ENCODE assay signal across 8 mouse cellular contexts in the genomic region with DNA sequence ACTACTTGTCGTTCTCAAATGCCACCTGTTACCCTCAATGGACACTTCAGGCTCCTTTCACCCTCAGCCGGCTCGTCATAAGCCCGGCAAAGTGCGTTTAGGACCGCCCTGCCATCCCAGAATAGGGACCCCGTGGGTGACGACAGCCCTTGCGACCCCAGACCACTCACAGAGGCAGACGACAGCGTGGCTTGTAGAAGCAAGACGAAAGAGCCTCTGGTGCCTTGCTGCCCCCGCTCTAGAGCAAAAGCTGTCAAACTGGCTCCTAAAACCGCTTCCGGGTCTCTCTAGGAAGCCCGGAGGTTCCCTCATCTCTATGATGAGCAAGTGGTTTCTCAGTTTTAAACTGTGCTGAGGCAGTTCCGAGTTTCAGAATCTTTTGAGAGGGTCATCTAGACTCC. TPM values are rescaled to one million over a fixed set of nuclear protein-coding genes. Genes with fewer than 3 reads are reported as not detected.
DNase-seq lines count a peak whose midpoint lies in the region; ATAC-seq lines count a peak whose summit lies in the region.

A gene (minus strand): TSS at position 260 of the 401 bp plus-strand sequence.

- intact Hi-C loops in heart, postnatal 25 days (cut with DNase I) = no loop called here
- intact Hi-C loops in heart, postnatal 36 days (cut with DNase I) = no loop called here

- peak within 1 kb of the TSS; percentile 64 for H3K9ac ChIP-seq in forebrain, embryonic 13.5 days
- peak within 1 kb of the TSS; percentile 68 for H3K9ac ChIP-seq in neural tube, embryonic 13.5 days
- H3K9ac ChIP-seq in stomach, embryonic 16.5 days (ENCODE audit: low read length) = peak within 1 kb of the TSS; percentile 85

- H3K9me3 ChIP-seq in forebrain, embryonic 13.5 days (replicated peaks) = no peaks in the 10 kb centered on the region
- H3K9me3 ChIP-seq in neural tube, embryonic 13.5 days = no peaks in the 10 kb centered on the region
- H3K9me3 ChIP-seq in stomach, embryonic 16.5 days (replicated peaks; ENCODE audit: control insufficient read depth, low read length) = no peaks in the 10 kb centered on the region

- WGBS in forebrain, embryonic 13.5 days = 17% methylated on average over 17 of the region's 17 CpGs
- 15% methylated on average over 17 of the region's 17 CpGs for WGBS in neural tube, embryonic 13.5 days
- WGBS in stomach, embryonic 16.5 days = 11% methylated on average over 17 of the region's 17 CpGs

- H3K4me2 ChIP-seq in forebrain, embryonic 13.5 days = peak within 1 kb of the TSS; percentile 67
- peak within 1 kb of the TSS; percentile 65 for H3K4me2 ChIP-seq in neural tube, embryonic 13.5 days
- H3K4me2 ChIP-seq in stomach, embryonic 16.5 days (ENCODE audit: low read depth, low read length) = peak within 1 kb of the TSS; percentile 85

- H3K4me1 ChIP-seq in forebrain, embryonic 13.5 days = peaks cover 9% of the 10 kb centered on the region
- H3K4me1 ChIP-seq in neural tube, embryonic 13.5 days (replicated peaks) = peaks cover 13% of the 10 kb centered on the region
- H3K4me1 ChIP-seq in stomach, embryonic 16.5 days (ENCODE audit: control insufficient read depth, insufficient read depth, low read length) = no peaks in the 10 kb centered on the region

- H3K27ac ChIP-seq in forebrain, embryonic 13.5 days = no peak within 1 kb of the TSS
- H3K27ac ChIP-seq in neural tube, embryonic 13.5 days (replicated peaks) = no peak within 1 kb of the TSS
- H3K27ac ChIP-seq in stomach, embryonic 16.5 days (ENCODE audit: low read length) = no peak within 1 kb of the TSS

- H3K4me3 ChIP-seq in forebrain, embryonic 13.5 days = peak within 1 kb of the TSS; percentile 46
- peak within 1 kb of the TSS; percentile 48 for H3K4me3 ChIP-seq in neural tube, embryonic 13.5 days
- H3K4me3 ChIP-seq in stomach, embryonic 16.5 days (replicated peaks; ENCODE audit: low read length) = peak within 1 kb of the TSS; percentile 70

- peak; percentile 92 for DNase-seq in heart, adult 11 months
- DNase-seq in heart, postnatal 25 days (ENCODE audit: low spot score) = no peak
- DNase-seq in heart, postnatal 36 days = peak; percentile 48 to 56
- DNase-seq in layer of hippocampus, adult 11-12 months (ENCODE audit: low spot score) = peak; percentile 47
- DNase-seq in lung, adult 18-20 months = peak; percentile 45 to 60

- H3K36me3 ChIP-seq in forebrain, embryonic 13.5 days (ENCODE audit: poor library complexity, severe bottlenecking) = no peaks in the 10 kb centered on the region
- no peaks in the 10 kb centered on the region for H3K36me3 ChIP-seq in neural tube, embryonic 13.5 days
- H3K36me3 ChIP-seq in stomach, embryonic 16.5 days (ENCODE audit: control insufficient read depth, insufficient read depth, low read length) = no peaks in the 10 kb centered on the region

- no peak for ATAC-seq in forebrain, embryonic 13.5 days
- ATAC-seq in neural tube, embryonic 13.5 days (ENCODE audit: low read depth) = no peak
- ATAC-seq in stomach, embryonic 16.5 days (ENCODE audit: insufficient read depth, low FRiP score) = peak; percentile 49; the same call in 1 of the 2 replicates

- no peaks in the 10 kb centered on the region for H3K27me3 ChIP-seq in forebrain, embryonic 13.5 days
- peaks cover 10% of the 10 kb centered on the region for H3K27me3 ChIP-seq in neural tube, embryonic 13.5 days
- H3K27me3 ChIP-seq in stomach, embryonic 16.5 days (ENCODE audit: control insufficient read depth, insufficient read depth, low read length) = no peaks in the 10 kb centered on the region; the same call in 1 of the 2 replicates

RNA-seq across cellular contexts. Expression of the gene that starts here (rescaled TPM):
- total RNA-seq in heart, postnatal 25 days (2021) = 1 to 10 TPM; 2.2 to 2.4 TPM
- polyA plus RNA-seq in forebrain, embryonic 13.5 days (2015; fragmentation: Nextera tagmentation; extraction: Ambion mirVana) = 0.83 and 0.90 TPM in 2 replicates
- total RNA-seq in heart, postnatal 36 days (2021) = 1 to 10 TPM; 2.2 to 2.4 TPM
- polyA plus RNA-seq in neural tube, embryonic 13.5 days (2015; fragmentation: Nextera tagmentation; extraction: Ambion mirVana) = 1.2 and 1.4 TPM in 2 replicates
- 14.0 and 18.1 TPM in 2 replicates for polyA plus RNA-seq in stomach, embryonic 16.5 days (2015; fragmentation: Nextera tagmentation; extraction: Ambion mirVana)
